Mouse (Mus musculus) hindbrain, postnatal 0 days (tissue): ENCODE results near the gene Rinl. TPM values are rescaled to one million over a fixed set of nuclear protein-coding genes. Genes with fewer than 3 reads are reported as not detected.

Experiments
- ATAC-seq: fragments of 200-750 bp; cut with Nextera tagmentation; 2 replicates; pipeline ENCODE4 v1.8.0; 2017; ENCODE audit warnings: mild to moderate bottlenecking, moderate TSS enrichment, moderate library complexity
- DNase-seq: peaks from one replicate; pipeline ENCODE4 v3.0.0-alpha.2; 2015; ENCODE audit warnings: low spot score
- H3K27ac ChIP-seq: fragments of 300-500 bp; sonication (generic); 2 replicates; pipeline ENCODE4 v1.5.1; 2014; ENCODE audit warnings: mild to moderate bottlenecking
- H3K27me3 ChIP-seq: fragments of 300-500 bp; sonication (generic); 2 replicates; pipeline ENCODE4 v1.6.1; 2014; ENCODE audit warnings: low read length, mixed read lengths; ENCODE audit not compliant: insufficient read depth
- H3K36me3 ChIP-seq: fragments of 300-500 bp; sonication (generic); 2 replicates; pipeline ENCODE4 v1.6.1; 2014; ENCODE audit warnings: low read length, mixed read lengths; ENCODE audit not compliant: insufficient read depth
- H3K4me1 ChIP-seq: fragments of 300-500 bp; sonication (generic); 2 replicates; pipeline ENCODE4 v1.6.1; 2014; ENCODE audit warnings: antibody characterized with exemption, low read length, mixed read lengths; ENCODE audit not compliant: insufficient read depth
- H3K4me2 ChIP-seq: fragments of 300-500 bp; sonication (generic); 2 replicates; pipeline ENCODE4 v1.6.1; 2014; ENCODE audit warnings: low read depth, mild to moderate bottlenecking, low read length, moderate library complexity, mixed read lengths
- H3K4me3 ChIP-seq: fragments of 300-500 bp; sonication (generic); 2 replicates; pipeline ENCODE4 v1.5.1; 2014; ENCODE audit warnings: low read length
- H3K9ac ChIP-seq: fragments of 300-500 bp; sonication (generic); replicated peaks from 2 replicates; pipeline ENCODE4 v1.6.1; 2014; ENCODE audit warnings: mild to moderate bottlenecking, low read length, moderate library complexity, mixed read lengths
- H3K9me3 ChIP-seq: fragments of 300-500 bp; sonication (generic); 2 replicates; pipeline ENCODE4 v1.6.1; 2016; ENCODE audit warnings: low read length, mixed read lengths
- CTCF ChIP-seq: IDR thresholded peaks from 2 replicates; pipeline ENCODE4 v1.5.1; 2016; ENCODE audit warnings: antibody characterized with exemption, control low read depth, low read depth
- WGBS: fragments of 180-500 bp; shearing (Covaris S2); extraction: QIAGEN DNeasy Blood & Tissue Kit; methylation state at CpG from one replicate; pipeline ENCODE4 v1.1.7; 2014; 5-methylcytosine and 5-hydroxymethylcytosine counted together
- polyA plus RNA-seq: library from polyadenylated mRNA; unstranded; fragments of >200 nt; fragmentation: Nextera tagmentation; extraction: Ambion mirVana; gene quantifications from 2 replicates; pipeline ENCODE4 v1.2.1, GENCODE M21; 2015
- total RNA-seq: library from RNA; depleted of rRNA; stranded (reverse); fragments of >200 nt; gene quantifications from 2 replicates; pipeline ENCODE4 v1.2.3, GENCODE M21; 2014; rRNA removed

Rinl gene
- total RNA-seq (1.2 TPM in 2 replicates), polyA plus RNA-seq (1.4 and 2.0 TPM in 2 replicates)

GRCm38 (mm10) chr7:28788307-28789195 is at the start of gene Rinl:
Gene Rinl, plus strand, starts transcription at chr7:28788969.
- ATAC-seq, result no peak

GRCm38 (mm10) chr7:28739829-28740228 is 48.9 kb upstream of the Rinl start:
- ATAC-seq (no peak), DNase-seq (no peak)
- Histone ChIP-seq H3K4me2 (no peak overlapping the region), H3K27ac (no peak overlapping the region), H3K9me3 (no peaks in the 10 kb centered on the region), H3K4me3 (no peak overlapping the region), H3K4me1 (peaks cover 9% of the 10 kb centered on the region; the same call in 1 of the 2 replicates), H3K9ac (no peak overlapping the region), H3K36me3 (no peaks in the 10 kb centered on the region), H3K27me3 (no peaks in the 10 kb centered on the region)
- 95% methylated on average over 21 of the region's 21 CpGs for WGBS
- TF ChIP-seq CTCF, result no peak

More at GRCm38 (mm10) chr7:28788307-28789195, at the start of gene Rinl:
- 68% methylated on average over 5 of the region's 5 CpGs for WGBS
- Histone ChIP-seq H3K9ac (no peak within 1 kb of the TSS), H3K36me3 (no peaks in the 10 kb centered on the region; the same call in 1 of the 2 replicates), H3K27me3 (no peaks in the 10 kb centered on the region), H3K4me3 (no peak within 1 kb of the TSS), H3K4me1 (no peaks in the 10 kb centered on the region), H3K9me3 (no peaks in the 10 kb centered on the region), H3K27ac (no peak within 1 kb of the TSS), H3K4me2 (no peak within 1 kb of the TSS)
- TF ChIP-seq CTCF, result no peak
- no peak for DNase-seq

- TF ChIP-seq CTCF, result 0 out of 2 replicates have a peak, but pooled peaks have one; percentile 25
- ATAC-seq, result no peak
- WGBS, result 41% methylated on average over 9 of the region's 9 CpGs
Measured at GRCm38 (mm10) chr7:28740949-28741348, 47.8 kb upstream of the Rinl start.

GRCm38 (mm10) chr7:28741368-28741708 is 47.4 kb upstream of the Rinl start:
- ATAC-seq, result no peak; the same call in 1 of the 2 replicates
- Histone ChIP-seq H3K36me3 (0 out of 2 replicates have a peak, but pooled peaks cover 5% of the 10 kb centered on the region), H3K4me3 (peak overlapping the region; percentile 71), H3K4me2 (peak overlapping the region; percentile 69), H3K9me3 (no peaks in the 10 kb centered on the region), H3K4me1 (peaks cover 9% of the 10 kb centered on the region; the same call in 1 of the 2 replicates), H3K9ac (peak overlapping the region; percentile 60), H3K27ac (peak overlapping the region; percentile 79), H3K27me3 (no peaks in the 10 kb centered on the region)
- TF ChIP-seq CTCF, result no peak
- WGBS, result under 1% methylated on average over 13 of the region's 13 CpGs
- no peak for DNase-seq

More at GRCm38 (mm10) chr7:28740949-28741348, 47.8 kb upstream of the Rinl start:
- Histone ChIP-seq H3K9ac (peak overlapping the region; percentile 60), H3K27me3 (no peaks in the 10 kb centered on the region), H3K4me3 (peak overlapping the region; percentile 71), H3K4me2 (peak overlapping the region; percentile 69), H3K4me1 (peaks cover 9% of the 10 kb centered on the region; the same call in 1 of the 2 replicates), H3K36me3 (0 out of 2 replicates have a peak, but pooled peaks cover 2% of the 10 kb centered on the region), H3K27ac (peak overlapping the region; percentile 79; the same call in 1 of the 2 replicates), H3K9me3 (no peaks in the 10 kb centered on the region)
- DNase-seq, result no peak

GRCm38 (mm10) chr7:28741709-28742438 is 46.9 kb upstream of the Rinl start, which contains the start of the genes Mrps12 and Sars2:
Gene Mrps12, minus strand, starts transcription at chr7:28741820.
Gene Sars2, plus strand, starts transcription at chr7:28741992.
- peak; percentile 99 for ATAC-seq
- WGBS, result 0% methylated on average over 39 of the region's 39 CpGs
- H3K27me3 ChIP-seq, result no peaks in the 10 kb centered on the region
- H3K4me3 ChIP-seq, result peak within 1 kb of the TSS; percentile 71
- peaks cover 9% of the 10 kb centered on the region; the same call in 1 of the 2 replicates for H3K4me1 ChIP-seq
- DNase-seq, result peak; percentile 98
- peak within 1 kb of the TSS; percentile 60 for H3K9ac ChIP-seq
- H3K9me3 ChIP-seq, result no peaks in the 10 kb centered on the region
- H3K27ac ChIP-seq, result peak within 1 kb of the TSS; percentile 87
- H3K36me3 ChIP-seq, result 0 out of 2 replicates have a peak, but pooled peaks cover 5% of the 10 kb centered on the region
- peak; percentile 93 for TF ChIP-seq CTCF
- H3K4me2 ChIP-seq, result peak within 1 kb of the TSS; percentile 69

GRCm38 (mm10) chr7:28749935-28750334 is 38.8 kb upstream of the Rinl start:
- WGBS, result 95% methylated on average over 7 of the region's 7 CpGs
- peak; percentile 54; the same call in 1 of the 2 replicates for ATAC-seq
- Histone ChIP-seq H3K36me3 (0 out of 2 replicates have a peak, but pooled peaks cover 5% of the 10 kb centered on the region), H3K4me2 (no peak overlapping the region), H3K27ac (no peak overlapping the region), H3K4me1 (no peaks in the 10 kb centered on the region), H3K9ac (no peak overlapping the region), H3K27me3 (no peaks in the 10 kb centered on the region), H3K4me3 (no peak overlapping the region), H3K9me3 (no peaks in the 10 kb centered on the region)
- TF ChIP-seq CTCF, result no peak
- DNase-seq, result no peak
